ENCODE assay signal across 8 mouse cellular contexts in the genomic region with DNA sequence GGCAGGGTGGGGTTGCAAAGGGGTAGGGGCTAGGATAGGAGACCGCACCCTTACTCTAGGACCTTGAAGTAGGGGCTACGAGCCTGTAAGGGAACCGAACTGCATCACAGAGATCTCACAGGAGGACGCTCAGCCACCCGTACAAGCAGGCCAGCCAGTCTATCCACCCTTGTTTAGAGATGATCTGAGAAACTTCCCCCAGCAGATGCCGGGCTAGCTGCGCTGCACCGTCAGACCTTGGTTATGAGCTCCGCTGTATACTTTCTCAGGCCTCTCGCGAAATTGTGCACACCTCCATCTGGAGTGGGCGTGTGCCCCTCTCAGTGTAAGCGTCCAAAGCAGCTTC. TPM values are rescaled to one million over a fixed set of nuclear protein-coding genes. Genes with fewer than 3 reads are reported as not detected.
DNase-seq lines count a peak whose midpoint lies in the region; ATAC-seq lines count a peak whose summit lies in the region.

No protein-coding gene starts in this region.

- H3K4me1 ChIP-seq in heart, embryonic 10.5 days = peaks cover 49% of the 10 kb centered on the region
- H3K4me1 ChIP-seq in limb, embryonic 11.5 days (ENCODE audit: control insufficient read depth, insufficient read depth, low read length) = peaks cover 7% of the 10 kb centered on the region; the same call in 1 of the 2 replicates
- peaks cover 8% of the 10 kb centered on the region; the same call in 1 of the 2 replicates for H3K4me1 ChIP-seq in stomach, embryonic 16.5 days (ENCODE audit: control insufficient read depth, insufficient read depth, low read length)

- peaks cover 78% of the 10 kb centered on the region for H3K27me3 ChIP-seq in heart, embryonic 10.5 days (ENCODE audit: insufficient read depth, poor library complexity, severe bottlenecking)
- peaks cover 35% of the 10 kb centered on the region for H3K27me3 ChIP-seq in limb, embryonic 11.5 days (ENCODE audit: control insufficient read depth, insufficient read depth, low read length)
- H3K27me3 ChIP-seq in stomach, embryonic 16.5 days (ENCODE audit: control insufficient read depth, insufficient read depth, low read length) = peaks cover 37% of the 10 kb centered on the region

- peak overlapping the region; percentile 72 for H3K4me2 ChIP-seq in limb, embryonic 11.5 days (ENCODE audit: low read depth, severe bottlenecking)
- H3K4me2 ChIP-seq in stomach, embryonic 16.5 days (ENCODE audit: low read depth, low read length) = peak overlapping the region; percentile 57

- peak overlapping the region; percentile 59 for H3K4me3 ChIP-seq in heart, embryonic 10.5 days
- peak overlapping the region; percentile 23 for H3K4me3 ChIP-seq in limb, embryonic 11.5 days (ENCODE audit: low read depth, low read length)
- H3K4me3 ChIP-seq in stomach, embryonic 16.5 days (replicated peaks; ENCODE audit: low read length) = peak overlapping the region; percentile 29

- no peak overlapping the region for H3K9ac ChIP-seq in limb, embryonic 11.5 days (ENCODE audit: low read length)
- no peak overlapping the region for H3K9ac ChIP-seq in stomach, embryonic 16.5 days (ENCODE audit: low read length)

- WGBS in heart, embryonic 10.5 days = 21% methylated on average over 13 of the region's 13 CpGs
- WGBS in limb, embryonic 11.5 days = 15% methylated on average over 13 of the region's 13 CpGs
- WGBS in stomach, embryonic 16.5 days = 15% methylated on average over 13 of the region's 13 CpGs

- H3K27ac ChIP-seq in heart, embryonic 10.5 days = no peak overlapping the region
- no peak overlapping the region for H3K27ac ChIP-seq in limb, embryonic 11.5 days (replicated peaks; ENCODE audit: low read depth, low read length)
- H3K27ac ChIP-seq in stomach, embryonic 16.5 days (ENCODE audit: low read length) = no peak overlapping the region

- intact Hi-C loops in heart, postnatal 10 days (cut with DNase I) = loop anchor here (10.0 kb wide), 1 partner anchor 96 kb away; no protein-coding TSS in a partner anchor

- H3K36me3 ChIP-seq in heart, embryonic 10.5 days = no peaks in the 10 kb centered on the region
- no peaks in the 10 kb centered on the region for H3K36me3 ChIP-seq in limb, embryonic 11.5 days (ENCODE audit: control insufficient read depth, insufficient read depth, low read length)
- no peaks in the 10 kb centered on the region for H3K36me3 ChIP-seq in stomach, embryonic 16.5 days (ENCODE audit: control insufficient read depth, insufficient read depth, low read length)

- no peak for ATAC-seq in limb, embryonic 11.5 days (ENCODE audit: insufficient number of reproducible peaks, low FRiP score, low TSS enrichment, low read depth)
- ATAC-seq in stomach, embryonic 16.5 days (ENCODE audit: insufficient read depth, low FRiP score) = no peak

- H3K9me3 ChIP-seq in heart, embryonic 10.5 days = no peaks in the 10 kb centered on the region
- H3K9me3 ChIP-seq in limb, embryonic 11.5 days (ENCODE audit: control insufficient read depth, low read length) = no peaks in the 10 kb centered on the region
- no peaks in the 10 kb centered on the region for H3K9me3 ChIP-seq in stomach, embryonic 16.5 days (replicated peaks; ENCODE audit: control insufficient read depth, low read length)

- no peak for DNase-seq in heart, embryonic 10.5 days (ENCODE audit: low spot score)
- DNase-seq in heart, postnatal 10 days = no peak
- peak; percentile 14 for DNase-seq in right cerebral cortex, adult 18-20 months
- no peak for DNase-seq in right cerebral cortex, postnatal 14 days
- DNase-seq in limb, embryonic 11.5 days (ENCODE audit: low spot score) = no peak
- no peak for DNase-seq in adrenal gland, adult (ENCODE audit: inconsistent age in 2 of 2, low spot score in 1 of 2)
- no peak for DNase-seq in thymus, postnatal 25 days

RNA-seq across cellular contexts. Expression of gene Nav2, which starts 50.8 kb away (rescaled TPM):
- 23.3 and 27.7 TPM in 2 replicates for polyA plus RNA-seq in heart, embryonic 10.5 days (2016; fragmentation: Nextera tagmentation; extraction: Ambion mirVana)
- 10 to 100 TPM; 79.7 to 82.1 TPM for total RNA-seq in heart, postnatal 10 days (2021)
- 7.5 and 8.9 TPM in 2 replicates for polyA plus RNA-seq in limb, embryonic 11.5 days (2014; fragmentation: Nextera tagmentation; extraction: Ambion mirVana)
- polyA plus RNA-seq in stomach, embryonic 16.5 days (2015; fragmentation: Nextera tagmentation; extraction: Ambion mirVana) = 15.2 and 18.2 TPM in 2 replicates
